Mouse (Mus musculus) cerebellum, postnatal 25 days (tissue): ENCODE results near the gene Cxcl15.
"Not testable (repeated sequence)": the region's sequence is repeated elsewhere in the genome, so short reads cannot be mapped to it uniquely, and the experiment has no call there.

Experiments used
- DNase-seq, 2 experiments: peaks; one replicate each; pipeline ENCODE4 v3.0.0; 2021; ENCODE audit warnings: mixed read lengths in 2 of 2

Cxcl15 gene

DNA sequence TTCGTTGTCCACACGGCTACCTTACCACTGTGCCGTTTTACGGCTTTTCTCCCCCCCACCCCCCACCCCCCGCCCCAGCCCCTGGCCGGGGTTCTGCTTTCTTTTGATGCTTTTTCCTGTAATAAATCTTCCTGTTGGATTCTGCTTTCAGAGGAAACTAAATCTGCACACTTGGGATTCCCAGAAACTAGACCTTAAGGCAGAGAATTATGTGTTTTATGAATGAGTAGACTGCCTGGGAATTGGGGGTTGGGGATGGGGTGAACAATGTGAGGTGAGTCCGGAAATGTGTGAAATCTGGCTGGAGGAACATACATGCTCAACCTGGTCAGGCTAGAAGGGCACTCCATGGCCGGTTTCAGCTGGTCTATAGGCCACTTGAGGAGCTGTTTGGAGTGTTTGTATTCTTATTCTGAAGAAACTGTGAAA, 4.2 kb upstream of the Cxcl15 start:
- no peak for DNase-seq

DNA sequence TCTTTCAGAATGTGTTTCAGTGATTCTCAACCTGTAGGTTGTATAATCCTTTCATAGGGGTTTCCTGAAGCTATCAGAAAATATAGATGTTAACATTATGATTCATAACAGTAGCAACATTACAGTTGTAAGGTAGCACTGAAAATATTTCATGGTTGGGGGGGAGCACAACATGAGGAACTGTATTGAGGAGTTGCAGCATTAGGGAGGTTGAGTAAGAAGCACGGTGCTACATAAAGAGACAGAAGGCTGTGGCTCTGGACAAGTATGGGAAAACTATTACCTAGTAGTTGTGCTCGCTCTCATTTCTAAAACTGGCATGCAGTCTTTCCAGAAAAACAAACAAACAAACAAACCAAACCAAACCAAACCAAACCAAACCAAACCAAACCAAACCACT, 1.1 kb downstream of the Cxcl15 start:
- DNase-seq = not testable (repeated sequence)

DNA sequence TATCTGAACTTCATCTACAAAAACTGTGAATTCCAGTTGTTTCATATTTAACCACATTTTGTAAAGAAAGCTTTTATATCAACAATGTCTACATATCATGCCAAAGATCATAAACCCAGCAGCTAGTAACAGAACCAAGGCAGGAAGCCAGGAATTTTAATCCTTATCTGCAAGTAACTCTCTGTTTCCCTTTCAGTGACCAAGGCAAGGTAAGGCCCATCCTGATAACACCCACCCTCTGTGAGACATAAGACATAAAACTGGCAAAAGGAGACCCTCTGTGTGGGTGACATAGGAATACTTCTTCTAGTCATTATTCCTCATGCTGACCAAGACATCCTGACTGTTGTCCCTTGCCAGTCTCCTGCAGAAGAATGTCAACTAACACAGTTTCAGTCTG, 10.2 kb downstream of the Cxcl15 start:
- DNase-seq = no peak

DNA sequence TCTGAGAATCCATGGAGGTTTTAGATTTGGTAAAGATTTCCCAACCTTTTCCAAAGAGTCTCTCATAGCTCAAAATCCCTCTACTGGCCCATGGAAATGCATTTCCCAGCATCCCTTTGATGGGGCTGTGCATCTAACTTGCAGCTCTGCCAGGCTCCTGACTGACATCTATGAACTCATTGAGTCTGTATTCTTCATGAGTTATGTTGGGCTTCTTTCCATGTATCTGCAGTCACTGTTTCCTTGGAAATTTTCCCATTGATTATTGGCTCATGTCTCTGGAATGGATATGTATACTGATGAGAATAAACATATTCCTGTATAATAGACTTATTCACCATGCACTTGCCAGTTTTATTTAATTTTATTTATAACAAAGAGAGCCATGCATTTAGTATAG, 11.7 kb downstream of the Cxcl15 start:
- no peak for DNase-seq

DNA sequence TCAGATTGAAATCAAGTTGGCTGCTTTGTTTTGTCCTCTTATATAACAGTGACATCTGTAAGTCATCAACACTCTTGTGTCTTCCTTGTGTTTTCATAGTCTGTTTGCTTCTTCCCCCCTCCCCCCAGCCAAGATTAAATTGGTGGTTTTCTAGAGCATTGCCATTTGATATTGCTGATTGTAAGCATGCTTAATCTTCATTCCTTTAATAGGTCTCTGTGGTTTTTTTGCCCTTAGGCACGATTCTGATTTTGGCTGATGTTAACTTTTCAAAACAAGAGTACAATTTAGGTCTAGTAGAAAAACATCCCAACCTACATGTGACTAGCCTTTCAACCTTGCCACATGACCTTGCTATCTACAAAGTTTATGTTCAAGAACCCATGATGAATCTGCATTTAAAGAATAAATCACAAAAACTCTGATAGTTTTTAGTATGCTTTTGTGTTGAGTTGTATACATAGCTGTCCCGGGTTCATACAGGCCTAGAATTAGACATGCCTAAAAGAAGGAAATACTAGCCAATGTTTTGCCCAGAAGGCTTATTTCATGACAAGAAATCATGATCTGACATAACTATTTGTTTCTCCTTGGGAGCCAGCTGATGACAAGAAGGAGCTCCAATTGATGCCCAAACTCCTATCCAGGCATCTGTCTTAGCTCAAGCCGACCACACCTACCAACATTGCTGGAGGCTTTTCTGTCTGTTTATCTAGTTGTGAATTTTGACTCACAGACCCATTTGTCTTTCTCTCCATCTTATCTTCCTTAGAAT, 13.0 kb downstream of the Cxcl15 start:
- DNase-seq = no peak

DNA sequence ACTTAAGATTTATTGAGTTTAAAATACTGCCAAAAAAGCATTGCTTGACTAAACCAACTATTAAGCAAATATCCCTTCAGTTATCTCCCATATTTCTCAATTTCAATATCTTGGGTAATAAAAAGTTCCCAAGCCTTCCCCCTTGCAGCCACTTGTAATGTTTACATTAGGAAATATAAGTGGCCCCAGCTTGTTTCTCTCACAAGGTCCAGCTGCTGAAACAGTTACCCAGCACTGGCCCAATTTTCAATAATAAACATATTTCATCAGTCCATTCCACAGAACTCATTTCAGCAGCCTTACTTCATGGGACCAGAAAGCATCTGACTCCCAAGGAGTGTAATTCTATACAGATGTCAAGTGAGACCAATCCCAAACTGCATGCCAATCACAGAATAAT, 25.4 kb downstream of the Cxcl15 start:
- DNase-seq = no peak

DNA sequence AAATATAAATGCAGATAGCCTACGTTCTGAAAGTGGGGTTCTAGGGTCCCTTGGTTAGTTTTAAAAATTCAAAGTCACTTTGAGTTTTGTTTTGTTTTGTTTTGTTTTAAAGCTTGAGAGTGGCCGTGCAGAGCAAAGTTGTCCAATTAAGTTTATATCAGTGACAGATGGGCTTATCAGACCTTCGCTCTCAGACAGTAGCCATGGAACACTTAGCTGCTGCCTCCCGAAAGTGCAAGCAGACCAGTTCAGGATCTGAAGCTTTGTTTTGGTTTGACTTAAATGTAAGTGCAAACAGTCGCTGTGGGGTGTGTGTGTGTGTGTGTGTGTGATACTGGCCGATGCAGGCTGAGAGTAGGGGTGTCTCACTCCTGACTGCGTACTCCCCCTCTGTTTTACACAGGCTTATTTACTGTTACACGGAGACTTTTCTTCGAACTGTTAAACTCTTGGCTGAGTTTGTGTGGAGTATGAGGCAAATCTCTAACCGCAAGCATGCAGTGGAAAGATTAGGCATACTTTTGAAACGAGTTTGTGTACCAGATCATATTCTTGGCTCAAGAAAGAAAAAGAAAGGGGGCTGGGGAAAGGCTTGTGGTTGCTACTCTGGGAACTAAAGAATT, 37.9 kb downstream of the Cxcl15 start:
- DNase-seq = no peak

DNA sequence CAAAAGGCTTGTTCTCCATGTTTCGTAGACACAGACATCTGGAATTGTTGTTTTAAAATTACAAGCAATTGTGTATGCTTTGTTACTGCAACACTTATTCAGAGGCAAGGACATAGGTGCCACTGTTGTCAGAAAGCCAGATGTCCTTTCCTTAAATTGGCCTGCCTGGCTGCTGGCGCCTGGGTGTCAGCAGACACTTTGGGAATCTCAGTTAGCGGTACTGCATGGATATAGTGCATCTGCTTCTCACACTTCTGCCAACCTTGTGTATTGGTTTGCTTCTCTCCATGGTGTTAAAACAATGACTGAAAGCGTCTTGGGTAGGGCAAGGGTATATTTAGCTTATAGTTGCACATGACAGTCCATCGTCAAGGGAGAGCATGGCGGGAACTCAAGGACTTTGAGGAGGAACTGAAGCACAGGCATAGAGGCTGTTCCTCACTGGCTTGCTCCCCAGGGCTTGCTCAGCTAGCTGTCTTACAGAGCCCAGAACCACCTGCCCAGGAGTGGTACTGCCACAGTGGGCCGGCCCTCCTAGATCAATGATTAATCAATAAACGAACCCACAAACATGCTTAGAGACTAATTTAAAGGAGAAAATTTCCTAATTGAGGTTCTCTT, 38.5 kb downstream of the Cxcl15 start:
- DNase-seq = no peak

DNA sequence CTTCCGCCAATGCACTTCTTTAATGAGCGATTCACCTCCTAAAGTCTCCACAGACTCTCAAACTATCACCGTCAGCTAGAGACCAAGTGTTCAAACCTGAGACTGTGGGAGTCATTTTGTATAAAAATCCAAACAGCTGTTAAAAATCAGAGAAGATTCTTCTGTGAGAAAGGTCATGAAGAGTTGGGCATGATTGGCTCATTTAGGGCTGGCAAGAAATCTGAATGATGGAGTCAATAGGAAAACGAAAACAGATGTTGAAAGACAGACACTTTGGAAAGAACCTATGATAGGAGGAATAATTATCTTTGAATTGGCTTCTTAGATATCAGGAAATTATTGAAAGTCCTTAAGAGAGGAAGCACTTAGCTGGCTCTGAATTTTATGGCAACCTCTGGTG, 40.1 kb downstream of the Cxcl15 start:
- no peak for DNase-seq

DNA sequence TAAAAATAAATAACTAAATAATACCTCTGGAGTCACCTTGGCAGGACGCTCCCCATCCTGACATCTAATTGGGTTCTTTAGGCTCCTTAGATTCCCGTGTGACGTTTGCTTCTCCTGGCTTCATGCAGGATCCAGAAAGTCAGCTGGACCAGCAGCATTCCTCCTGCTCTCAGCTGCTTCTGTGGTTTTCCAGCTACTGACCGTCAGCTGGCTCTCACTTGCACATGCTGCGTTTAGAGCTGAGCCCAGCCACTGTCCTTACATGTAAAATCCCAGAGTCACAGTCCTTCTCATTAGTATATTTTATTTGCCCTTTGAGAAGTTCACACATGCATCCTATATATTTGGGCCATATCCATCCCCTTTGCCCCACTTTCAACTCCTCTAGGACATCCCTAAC, 44.2 kb downstream of the Cxcl15 start:
- DNase-seq = no peak

DNA sequence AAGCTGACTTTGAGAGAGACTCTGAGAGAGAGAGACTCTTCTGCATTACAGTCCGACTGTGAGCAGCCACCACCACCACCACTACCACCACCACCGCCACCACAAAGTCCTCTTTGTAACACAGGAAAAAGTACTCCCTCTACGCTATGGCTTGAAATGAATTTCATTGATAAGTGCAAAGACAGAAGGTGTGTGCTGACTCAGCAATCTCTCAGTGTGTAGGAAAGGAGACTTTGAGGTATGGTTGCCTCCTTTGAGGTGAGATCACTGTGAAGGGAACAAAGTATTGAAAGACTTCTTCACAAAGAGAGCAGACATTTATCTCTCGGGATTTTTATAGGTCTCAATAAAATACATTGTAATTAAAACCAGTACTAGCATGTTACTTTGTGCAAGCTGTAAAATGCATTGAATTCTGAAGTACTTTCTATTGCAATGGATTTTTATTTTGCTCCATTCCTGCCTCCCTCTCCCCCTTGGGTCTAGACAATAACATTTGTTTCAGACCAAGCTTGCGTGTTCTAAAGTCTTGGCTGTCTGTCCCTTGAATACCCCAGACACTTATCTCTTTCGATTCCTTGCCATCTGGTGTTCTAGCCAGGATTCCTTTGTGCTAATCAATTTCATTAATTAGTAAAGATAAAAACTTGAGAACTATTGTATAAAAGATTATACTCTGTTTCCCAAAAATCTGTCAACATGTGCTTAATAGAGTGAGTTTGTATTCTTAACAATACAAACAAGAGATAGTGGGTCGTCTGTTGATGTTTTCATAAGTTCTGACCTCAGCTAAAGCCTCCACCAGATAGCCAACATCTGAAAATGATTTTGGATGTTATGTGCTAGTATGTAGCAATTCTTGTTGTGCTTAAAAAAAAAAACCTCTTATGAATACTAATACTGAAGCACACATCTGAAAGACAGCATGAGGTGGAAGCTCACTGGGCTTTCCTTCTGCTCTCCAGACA, 46.9 kb downstream of the Cxcl15 start:
- no peak for DNase-seq

DNA sequence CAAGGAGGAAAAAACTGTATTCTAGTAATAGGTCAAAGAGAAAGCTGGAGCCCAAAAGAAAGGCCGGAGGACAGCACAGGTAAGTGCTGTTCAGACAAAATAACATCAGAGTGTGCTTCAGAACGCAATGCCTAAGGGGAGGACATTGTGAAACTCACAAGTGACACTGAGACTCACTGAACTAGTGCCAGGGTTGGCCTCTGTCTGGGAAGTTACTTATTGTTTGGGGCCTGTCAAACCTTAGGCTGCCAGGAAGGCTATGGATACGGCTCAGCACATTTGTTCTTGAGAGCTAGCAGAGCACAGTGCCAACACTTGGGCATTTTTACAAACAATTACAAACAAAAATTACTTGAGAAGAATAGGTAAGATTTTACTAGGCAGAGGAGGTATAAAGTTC, 49.6 kb downstream of the Cxcl15 start:
- DNase-seq = no peak

DNA sequence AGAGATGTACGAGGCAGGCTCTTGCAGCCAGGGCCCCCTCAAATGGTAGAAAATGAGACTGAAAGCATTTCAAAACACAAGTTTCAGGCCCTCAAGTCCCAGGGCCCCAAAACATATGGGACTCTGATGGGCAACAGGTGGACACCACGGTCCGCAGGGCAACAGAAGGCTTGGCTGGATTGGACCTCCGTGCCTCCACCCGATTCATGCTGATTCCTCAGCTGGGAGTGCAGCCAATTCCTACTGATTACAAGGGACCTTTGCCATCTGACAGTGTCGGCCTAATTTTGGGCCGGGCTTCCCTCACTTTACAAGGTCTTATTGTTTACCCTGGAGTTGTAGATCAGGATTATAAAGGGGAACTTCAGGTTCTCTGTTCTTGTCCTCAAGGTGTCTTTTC, 55.8 kb downstream of the Cxcl15 start:
- DNase-seq = peak; percentile 68 to 77

DNA sequence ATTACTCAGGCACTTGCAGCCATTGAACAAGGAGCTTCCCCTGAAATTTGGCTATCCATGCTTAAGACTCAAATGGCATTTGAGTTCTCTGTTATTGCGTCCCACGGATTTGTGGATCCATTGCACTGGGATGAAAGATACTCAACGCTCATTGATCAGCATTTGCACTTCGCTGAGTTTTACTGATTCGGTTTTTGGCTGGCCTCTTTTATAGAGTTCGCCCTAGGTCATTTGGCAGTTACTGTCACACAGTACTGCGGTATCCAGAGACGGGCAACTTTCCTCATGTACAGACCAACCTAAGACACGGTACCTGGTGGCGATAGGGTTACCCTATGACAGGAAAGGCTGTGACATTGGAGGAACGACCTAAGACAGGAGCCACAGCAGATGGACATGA, 57.1 kb downstream of the Cxcl15 start:
- not testable (repeated sequence) for DNase-seq
